Mouse (Mus musculus): Measurements from ENCODE around the gene Relb. TPM values are rescaled to one million over a fixed set of nuclear protein-coding genes. Genes with fewer than 3 reads are reported as not detected.

Gene Relb
- total RNA-seq, 2 experiments from 2014 or later = 9.4 to 12.0 TPM

GRCm38 (mm10) chr7:19560491-19561260 is 68.6 kb downstream of the Relb start:
- peak; percentile 17 to 31 for DNase-seq
- intact Hi-C loops (cut with DNase I) = no loop called here

- intact Hi-C loops (cut with DNase I) = no loop called here
- DNase-seq = no peak
These were observed 70.3 kb downstream of the Relb start for GRCm38 (mm10) chr7:19558965-19559364.

DNA sequence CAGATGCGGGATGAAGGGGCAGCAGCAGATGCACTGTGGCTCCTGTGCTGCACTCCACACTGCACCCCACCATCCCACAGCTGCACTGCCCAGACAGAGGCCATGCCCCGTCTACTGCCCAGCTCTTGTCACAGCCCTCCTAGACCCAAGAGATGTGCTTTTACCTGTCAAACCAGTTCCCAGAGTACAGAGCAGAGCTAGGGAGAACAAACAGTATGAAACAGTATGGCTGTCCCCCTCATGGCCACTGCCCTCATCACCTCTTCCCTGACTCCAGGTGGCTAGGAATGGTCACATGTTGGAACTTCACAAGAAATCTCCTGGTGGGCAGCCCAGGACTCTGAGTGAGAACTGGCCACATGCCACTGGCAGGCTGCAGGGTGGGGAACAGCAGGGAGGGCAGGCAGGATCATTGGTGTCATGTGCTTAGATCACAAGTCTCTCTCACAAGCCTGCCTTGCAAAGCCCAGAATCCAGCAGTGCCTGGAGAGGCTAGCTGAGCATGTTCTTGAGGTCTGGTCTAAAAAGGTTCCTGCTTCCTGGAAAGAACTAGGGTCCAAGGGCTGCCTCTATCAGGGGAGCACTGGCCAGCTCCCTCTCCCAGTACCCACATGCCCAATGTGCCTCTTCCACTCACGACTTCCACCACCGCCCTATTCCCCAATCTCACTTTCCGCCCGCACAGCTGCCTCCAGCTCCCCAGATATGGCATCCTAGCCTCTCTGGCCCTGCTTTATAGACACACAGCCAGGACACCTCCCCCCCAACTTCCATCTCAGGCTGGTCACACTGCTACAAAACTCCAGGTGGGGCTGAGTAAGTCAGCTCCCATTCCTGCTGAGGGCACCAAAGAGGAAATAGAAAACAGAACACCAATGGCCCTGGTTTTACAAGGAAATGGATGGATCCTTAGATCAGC is 71.0 kb downstream of the Relb start:
- intact Hi-C loops (cut with DNase I) = no loop called here
- peak; percentile 48 to 53 for DNase-seq

- intact Hi-C loops (cut with DNase I) = no loop called here
These were observed 72.2 kb downstream of the Relb start for GRCm38 (mm10) chr7:19557086-19557485.

More at GRCm38 (mm10) chr7:19557086-19557485, 72.2 kb downstream of the Relb start:
- peak; percentile 22 to 26 for DNase-seq

Other genes starting within 250 kb of the Relb start
- 10 to 100 TPM; 10.3 to 12.3 TPM for gene Ercc2, start 247.4 kb downstream of the Relb start, total RNA-seq (2021)
- gene Klc3, start 225.3 kb downstream of the Relb start, total RNA-seq (2021) = under 1 TPM; 0.26 to 0.55 TPM
- gene Ckm, start 224.7 kb downstream of the Relb start, total RNA-seq (2021) = 1,000 to 10,000 TPM; 3,255 to 3,362 TPM
- gene Mark4, start 170.6 kb downstream of the Relb start, total RNA-seq (2021) = 10 to 100 TPM; 26.6 to 26.8 TPM
- gene Exoc3l2, start 166.1 kb downstream of the Relb start, total RNA-seq (2021) = 1 to 10 TPM in 1 of 2 experiments, under 1 TPM in 1; 0.81 to 1.0 TPM
- gene Bloc1s3, start 121.1 kb downstream of the Relb start, total RNA-seq (2021) = 1 to 10 TPM; 2.3 to 3.2 TPM
- gene Trappc6a, start 121.0 kb downstream of the Relb start, total RNA-seq (2021) = 10 to 100 TPM; 43.1 to 53.1 TPM
- gene Nkpd1, start 111.6 kb downstream of the Relb start, total RNA-seq (2021) = not detected
- 10 to 100 TPM; 43.1 to 46.2 TPM for gene Ppp1r37, start 66.4 kb downstream of the Relb start, total RNA-seq (2021)
- gene Zfp296, start 52.2 kb downstream of the Relb start, total RNA-seq (2021) = not detected
- 10 to 100 TPM; 54.5 to 58.0 TPM for gene Gemin7, start 51.8 kb downstream of the Relb start, total RNA-seq (2021)
- gene Clasrp, start 25.0 kb downstream of the Relb start, total RNA-seq (2021) = 10 to 100 TPM; 24.1 to 29.5 TPM
- 100 to 1,000 TPM in 1 of 2 experiments, 10 to 100 TPM in 1; 95.2 to 102 TPM for gene Clptm1, start 35.6 kb upstream of the Relb start, total RNA-seq (2021)
- gene Apoc2, start 48.5 kb upstream of the Relb start, total RNA-seq (2021) = under 1 TPM in 1 of 2 experiments, not detected in 1; 0.60 TPM
- not detected for gene Gm44805, start 52.0 kb upstream of the Relb start, total RNA-seq (2021)
- gene Apoc4, start 52.0 kb upstream of the Relb start, total RNA-seq (2021) = not detected
- 10 to 100 TPM in 1 of 2 experiments, 1 to 10 TPM in 1; 5.2 to 14.7 TPM for gene Apoc1, start 63.2 kb upstream of the Relb start, total RNA-seq (2021)
- gene Apoe, start 69.8 kb upstream of the Relb start, total RNA-seq (2021) = 100 to 1,000 TPM; 268 to 276 TPM
- 100 to 1,000 TPM; 129 to 131 TPM for gene Tomm40, start 86.0 kb upstream of the Relb start, total RNA-seq (2021)
- 10 to 100 TPM; 43.1 to 45.2 TPM for gene Nectin2, start 121.0 kb upstream of the Relb start, total RNA-seq (2021)
- 100 to 1,000 TPM; 299 to 317 TPM for gene Bcam, start 141.6 kb upstream of the Relb start, total RNA-seq (2021)
- gene Cblc, start 167.4 kb upstream of the Relb start, total RNA-seq (2021) = under 1 TPM in 1 of 2 experiments, not detected in 1; 0.50 TPM
- gene Bcl3, start 193.3 kb upstream of the Relb start, total RNA-seq (2021) = 1 to 10 TPM; 5.6 to 5.7 TPM
- gene Gm19345, start 222.6 kb upstream of the Relb start, total RNA-seq (2021) = not detected
- gene Ceacam16, start 231.9 kb upstream of the Relb start, total RNA-seq (2021) = not detected

All from heart, postnatal 10 days (tissue).